Mouse (Mus musculus) kidney, adult 2 months (tissue): ENCODE results near the gene Tvp23a.

Experiments
- CTCF ChIP-seq: fragments of 200-500 bp; conservative IDR thresholded peaks from 2 replicates; pipeline ENCODE4 v1.5.1; 2011; ENCODE audit warnings: low read depth, mild to moderate bottlenecking, control low read depth, low read length, moderate library complexity, mixed read lengths; ENCODE audit not compliant: insufficient read depth, insufficient read length
- POLR2A ChIP-seq: fragments of 200-500 bp; IDR thresholded peaks from one replicate; pipeline ENCODE4 v1.6.1; 2011; ENCODE audit warnings: low read depth, low read length, control low read depth

DNA sequence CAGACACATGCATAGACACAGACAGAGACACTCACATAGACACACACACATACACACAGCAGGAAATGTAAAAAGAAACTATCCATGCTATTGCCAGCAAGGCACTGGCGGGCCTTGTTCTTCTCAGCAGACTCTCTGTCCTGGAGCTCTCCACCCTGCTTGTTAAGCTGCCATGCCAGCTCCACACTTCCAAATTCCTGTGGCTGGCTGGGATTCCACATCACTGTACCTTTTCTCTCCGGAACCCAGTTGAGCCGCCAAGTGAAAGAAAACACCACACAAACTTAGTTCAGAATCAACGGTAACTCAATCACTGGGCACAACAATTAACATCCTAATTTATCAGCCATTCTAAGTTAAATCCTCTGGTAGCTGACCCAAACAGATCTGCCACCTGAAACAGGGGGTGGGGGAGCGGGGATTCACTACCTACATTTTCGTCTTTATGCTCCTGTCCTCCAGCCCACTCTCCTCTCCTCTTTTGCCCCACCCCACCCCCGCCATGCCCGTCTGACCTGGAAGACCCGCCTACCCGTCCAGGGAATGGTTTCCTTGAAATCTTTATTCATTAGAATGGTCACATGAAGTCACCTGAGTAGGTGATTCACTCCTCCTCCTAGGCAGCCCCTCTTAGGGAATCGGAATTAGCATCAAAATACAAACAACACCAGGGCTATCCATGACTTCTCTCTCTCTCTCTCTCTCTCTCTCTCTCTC is 20.4 kb upstream of the Tvp23a start:
- TF ChIP-seq CTCF (no peak), POLR2A (no peak)
